Mouse (Mus musculus): ENCODE measurements around the gene Mroh8.

GRCm38 (mm10) chr2:157308273-157308917 is 29.0 kb upstream of the Mroh8 start:
- no peak for TF ChIP-seq CTCF (conservative IDR thresholded peaks at IDR 0.05; ENCODE audit: low read length)
- no peak for TF ChIP-seq NANOG (IDR thresholded peaks at IDR 0.05; ENCODE audit: borderline replicate concordance, low read length)

Measured in E14TG2a.4 (cell line).